Mouse (Mus musculus): ENCODE measurements around the gene Lcn12.

- TF ChIP-seq POLR2A (IDR thresholded peaks at IDR 0.05; ENCODE audit: insufficient read length, low read depth) = no peak
- TF ChIP-seq MYOD1 (IDR thresholded peaks at IDR 0.05; ENCODE audit: control insufficient read depth in 1 of 3, insufficient read length in 2 of 3, low read depth in 2 of 3) = no peak
- TF ChIP-seq POLR2AphosphoS2 (IDR thresholded peaks at IDR 0.05; ENCODE audit: insufficient read length, low read depth) = no peak
- no peak for TF ChIP-seq TCF3 (IDR thresholded peaks at IDR 0.05; ENCODE audit: insufficient read length, low read depth)
- no peak for TF ChIP-seq CEBPB (IDR thresholded peaks at IDR 0.05; ENCODE audit: insufficient read depth, poor library complexity, severe bottlenecking)
- no peak for TF ChIP-seq TCF12 (IDR thresholded peaks at IDR 0.05; ENCODE audit: insufficient read depth, poor library complexity, severe bottlenecking)
- no peak for TF ChIP-seq E2F4 (IDR thresholded peaks at IDR 0.05; ENCODE audit: insufficient read depth)
- TF ChIP-seq REST (IDR thresholded peaks at IDR 0.05; ENCODE audit: insufficient read depth, insufficient read length) = no peak
- no peak for TF ChIP-seq MAX (IDR thresholded peaks at IDR 0.05; ENCODE audit: low read depth)
These were observed 41.1 kb upstream of the Lcn12 start for GRCm38 (mm10) chr2:25534866-25535182.

All from myocyte (in vitro differentiated cells).